Mouse (Mus musculus) thymus, adult 2 months (tissue): ENCODE results near the gene Synrg.

Experiments used
- CTCF ChIP-seq: fragments of 200-500 bp; IDR thresholded peaks from 2 replicates; pipeline ENCODE4 v1.5.1; 2012; ENCODE audit warnings: mild to moderate bottlenecking, control low read depth, low read length, moderate library complexity, borderline replicate concordance; ENCODE audit not compliant: control insufficient read depth, poor library complexity, insufficient read depth; ENCODE audit errors: extremely low read depth
- POLR2A ChIP-seq: fragments of 200-500 bp; IDR thresholded peaks from 2 replicates; pipeline ENCODE4 v1.6.1; 2012; ENCODE audit warnings: mild to moderate bottlenecking, low read length, control low read depth, moderate library complexity; ENCODE audit not compliant: control insufficient read depth, poor library complexity, insufficient read depth; ENCODE audit errors: extremely low read depth

DNA sequence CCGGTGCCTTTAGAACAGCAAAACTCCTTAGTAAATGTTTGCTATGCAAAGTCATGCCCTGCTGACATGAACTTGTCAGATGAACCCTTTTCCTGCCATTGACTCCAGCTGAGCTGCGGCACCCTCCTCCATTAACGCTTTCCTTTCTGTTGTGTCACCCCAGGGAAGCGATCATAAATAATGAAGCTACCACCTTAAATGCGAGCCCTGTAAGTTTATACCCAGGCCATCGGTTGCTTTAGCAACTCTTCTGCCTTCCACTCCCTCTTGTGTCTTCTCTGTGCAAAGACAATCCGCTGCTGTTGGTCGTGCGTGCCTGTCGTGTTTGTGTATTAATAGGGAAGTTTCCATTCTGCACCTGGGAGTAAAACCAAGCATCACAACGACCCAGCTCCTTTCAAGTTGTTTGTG lies 101.8 kb downstream of the Synrg start:
- no peak for TF ChIP-seq CTCF
- no peak for TF ChIP-seq POLR2A
